Mouse (Mus musculus): ENCODE results near the gene Sertad2. TPM values are rescaled to one million over a fixed set of nuclear protein-coding genes. Genes with fewer than 3 reads are reported as not detected.

Sertad2 gene
- polyA plus RNA-seq (2012; ENCODE audit: low replicate concordance) = 63.2 and 103 TPM in 2 replicates

GRCm38 (mm10) chr11:20542739-20543452 is at the start of gene Sertad2:
Gene Sertad2 (plus strand): TSS chr11:20543253.

Other genes with a start within 250 kb of the Sertad2 start
- gene Slc1a4, start 210.5 kb upstream of the Sertad2 start, polyA plus RNA-seq (2012; ENCODE audit: low replicate concordance) = 0.27 and 0.42 TPM in 2 replicates
- 17.5 and 24.1 TPM in 2 replicates for gene Aftph, start 198.3 kb downstream of the Sertad2 start, polyA plus RNA-seq (2012; ENCODE audit: low replicate concordance)